Mouse (Mus musculus) forebrain, embryonic 10.5 days (tissue): ENCODE results near the gene Wnt2. TPM values are rescaled to one million over a fixed set of nuclear protein-coding genes. Genes with fewer than 3 reads are reported as not detected.

Experiments used
- DNase-seq: peaks from one replicate; pipeline ENCODE4 v3.0.0-alpha.2; 2017; ENCODE audit warnings: low spot score; ENCODE audit errors: extremely low spot score
- H3K27ac ChIP-seq: fragments of 300-500 bp; sonication (generic); 2 replicates; pipeline ENCODE4 v1.5.1; 2016; ENCODE audit warnings: mild to moderate bottlenecking
- H3K27me3 ChIP-seq: fragments of 300-500 bp; sonication (generic); 2 replicates; pipeline ENCODE4 v1.6.1; 2016; ENCODE audit warnings: mild to moderate bottlenecking; ENCODE audit not compliant: poor library complexity, severe bottlenecking
- H3K36me3 ChIP-seq: fragments of 300-500 bp; sonication (generic); replicated peaks from 2 replicates; pipeline ENCODE4 v1.6.1; 2016; ENCODE audit warnings: mild to moderate bottlenecking, moderate library complexity
- H3K4me1 ChIP-seq: fragments of 300-500 bp; sonication (generic); 2 replicates; pipeline ENCODE4 v1.6.1; 2016
- H3K4me3 ChIP-seq: fragments of 300-500 bp; sonication (generic); 2 replicates; pipeline ENCODE4 v1.5.1; 2016; ENCODE audit warnings: mild to moderate bottlenecking, moderate library complexity
- H3K9me3 ChIP-seq: fragments of 300-500 bp; sonication (generic); 2 replicates; pipeline ENCODE4 v1.6.1; 2016; ENCODE audit warnings: mild to moderate bottlenecking, moderate library complexity
- WGBS: fragments of 180-500 bp; shearing (Covaris S2); methylation state at CpG from one replicate; pipeline ENCODE4 v1.1.7; 2016; 5-methylcytosine and 5-hydroxymethylcytosine counted together
- polyA plus RNA-seq: library from polyadenylated mRNA; unstranded; fragments of >200 nt; fragmentation: Nextera tagmentation; extraction: Ambion mirVana; gene quantifications from 2 replicates; pipeline ENCODE4 v1.2.1, GENCODE M21; 2016

Gene Wnt2
- polyA plus RNA-seq, 1 experiment from 2014 or later, result 0.26 TPM

- no peak overlapping the region for H3K27ac ChIP-seq
- H3K27me3 ChIP-seq, result no peaks in the 10 kb centered on the region
- H3K9me3 ChIP-seq, result no peaks in the 10 kb centered on the region
- peaks cover 2% of the 10 kb centered on the region; the same call in 1 of the 2 replicates for H3K4me1 ChIP-seq
- no peaks in the 10 kb centered on the region for H3K36me3 ChIP-seq
- no peak overlapping the region for H3K4me3 ChIP-seq
- DNase-seq, result no peak
- WGBS, result 89% methylated on average over 1 of the region's 1 CpGs
These were observed 60.6 kb downstream of the Wnt2 start for GRCm38 (mm10) chr6:17969815-17970214.

GRCm38 (mm10) chr6:17968467-17969144, 61.8 kb downstream of the Wnt2 start:
- no peak overlapping the region for H3K4me3 ChIP-seq
- no peaks in the 10 kb centered on the region for H3K9me3 ChIP-seq
- 77% methylated on average over 1 of the region's 1 CpGs for WGBS
- peak; percentile 57 for DNase-seq
- H3K4me1 ChIP-seq, result peaks cover 3% of the 10 kb centered on the region; the same call in 1 of the 2 replicates
- no peak overlapping the region for H3K27ac ChIP-seq
- no peaks in the 10 kb centered on the region for H3K36me3 ChIP-seq
- no peaks in the 10 kb centered on the region for H3K27me3 ChIP-seq

GRCm38 (mm10) chr6:17963455-17963854, 66.9 kb downstream of the Wnt2 start:
- H3K36me3 ChIP-seq, result no peaks in the 10 kb centered on the region
- no peaks in the 10 kb centered on the region for H3K27me3 ChIP-seq
- 0 out of 2 replicates have a peak, but pooled peaks cover 3% of the 10 kb centered on the region for H3K4me1 ChIP-seq
- 87% methylated on average over 3 of the region's 3 CpGs for WGBS
- H3K4me3 ChIP-seq, result no peak overlapping the region
- no peaks in the 10 kb centered on the region for H3K9me3 ChIP-seq
- no peak for DNase-seq
- H3K27ac ChIP-seq, result no peak overlapping the region

GRCm38 (mm10) chr6:17951779-17952178, 78.6 kb downstream of the Wnt2 start:
- Histone ChIP-seq H3K36me3 (no peaks in the 10 kb centered on the region), H3K27ac (no peak overlapping the region), H3K4me3 (no peak overlapping the region), H3K27me3 (no peaks in the 10 kb centered on the region), H3K4me1 (no peaks in the 10 kb centered on the region), H3K9me3 (no peaks in the 10 kb centered on the region)
- DNase-seq, result no peak
- 93% methylated on average over 8 of the region's 8 CpGs for WGBS

- no peaks in the 10 kb centered on the region for H3K4me1 ChIP-seq
- no peaks in the 10 kb centered on the region for H3K27me3 ChIP-seq
- no peaks in the 10 kb centered on the region for H3K9me3 ChIP-seq
- 94% methylated on average over 5 of the region's 5 CpGs for WGBS
- H3K4me3 ChIP-seq, result no peak overlapping the region
- no peaks in the 10 kb centered on the region for H3K36me3 ChIP-seq
- DNase-seq, result no peak
- no peak overlapping the region for H3K27ac ChIP-seq
These were observed 81.3 kb downstream of the Wnt2 start for GRCm38 (mm10) chr6:17949103-17949502.

GRCm38 (mm10) chr6:17947130-17947831, 83.1 kb downstream of the Wnt2 start:
- DNase-seq, result no peak
- Histone ChIP-seq H3K27ac (no peak overlapping the region), H3K4me1 (no peaks in the 10 kb centered on the region), H3K27me3 (no peaks in the 10 kb centered on the region), H3K36me3 (no peaks in the 10 kb centered on the region; the same call in 1 of the 2 replicates), H3K4me3 (no peak overlapping the region), H3K9me3 (no peaks in the 10 kb centered on the region)
- WGBS, result 81% methylated on average over 11 of the region's 11 CpGs

- WGBS, result 90% methylated on average over 5 of the region's 5 CpGs
- Histone ChIP-seq H3K4me3 (no peak overlapping the region), H3K27me3 (no peaks in the 10 kb centered on the region), H3K27ac (no peak overlapping the region), H3K4me1 (no peaks in the 10 kb centered on the region), H3K9me3 (no peaks in the 10 kb centered on the region), H3K36me3 (no peaks in the 10 kb centered on the region; the same call in 1 of the 2 replicates)
- no peak for DNase-seq
These were observed 83.9 kb downstream of the Wnt2 start for GRCm38 (mm10) chr6:17946456-17946855.

GRCm38 (mm10) chr6:17943877-17944617, 86.3 kb downstream of the Wnt2 start:
- DNase-seq, result no peak
- Histone ChIP-seq H3K4me1 (no peaks in the 10 kb centered on the region), H3K36me3 (no peaks in the 10 kb centered on the region; the same call in 1 of the 2 replicates), H3K9me3 (no peaks in the 10 kb centered on the region), H3K4me3 (no peak overlapping the region), H3K27me3 (no peaks in the 10 kb centered on the region), H3K27ac (no peak overlapping the region)
- 86% methylated on average over 9 of the region's 9 CpGs for WGBS

GRCm38 (mm10) chr6:17942344-17942743, 88.0 kb downstream of the Wnt2 start:
- Histone ChIP-seq H3K4me1 (no peaks in the 10 kb centered on the region), H3K27ac (no peak overlapping the region), H3K27me3 (no peaks in the 10 kb centered on the region), H3K4me3 (no peak overlapping the region), H3K9me3 (no peaks in the 10 kb centered on the region), H3K36me3 (no peaks in the 10 kb centered on the region; the same call in 1 of the 2 replicates)
- 85% methylated on average over 7 of the region's 7 CpGs for WGBS
- no peak for DNase-seq

- no peaks in the 10 kb centered on the region for H3K9me3 ChIP-seq
- 66% methylated on average over 2 of the region's 2 CpGs for WGBS
- DNase-seq, result no peak
These were observed 88.5 kb downstream of the Wnt2 start for GRCm38 (mm10) chr6:17941916-17942315.

More at GRCm38 (mm10) chr6:17941916-17942315, 88.5 kb downstream of the Wnt2 start:
- H3K36me3 ChIP-seq, result no peaks in the 10 kb centered on the region; the same call in 1 of the 2 replicates
- no peaks in the 10 kb centered on the region for H3K4me1 ChIP-seq
- H3K4me3 ChIP-seq, result no peak overlapping the region
- H3K27me3 ChIP-seq, result no peaks in the 10 kb centered on the region
- H3K27ac ChIP-seq, result no peak overlapping the region
